Mouse (Mus musculus): Measurements from ENCODE around the gene Tnpo2.
"Not testable (repeated sequence)": the region's sequence is repeated elsewhere in the genome, so short reads cannot be mapped to it uniquely, and the experiment has no call there.

The Tnpo2 gene

GRCm38 (mm10) chr8:85073041-85073612 lies 36.4 kb downstream of the Tnpo2 start:
- DNase-seq (ENCODE audit: low read depth), result no peak

- no peak for DNase-seq (ENCODE audit: low read depth)
Observed at GRCm38 (mm10) chr8:85074167-85074566, 37.5 kb downstream of the Tnpo2 start.

- no peak for DNase-seq (ENCODE audit: low read depth)
Observed at GRCm38 (mm10) chr8:85074617-85075016, 37.9 kb downstream of the Tnpo2 start.

GRCm38 (mm10) chr8:85076001-85076400 lies 39.3 kb downstream of the Tnpo2 start:
- no peak for DNase-seq (ENCODE audit: low read depth)

GRCm38 (mm10) chr8:85076993-85077392 lies 40.3 kb downstream of the Tnpo2 start:
- DNase-seq (ENCODE audit: low read depth), result peak; percentile 75

- no peak for DNase-seq (ENCODE audit: low read depth)
Observed at GRCm38 (mm10) chr8:85080214-85080531, 43.5 kb downstream of the Tnpo2 start.

GRCm38 (mm10) chr8:85080532-85081215 lies 44.0 kb downstream of the Tnpo2 start, which contains the start of gene Wdr83os:
Wdr83os (plus strand) TSS chr8:85080740.
- peak; percentile 68 for DNase-seq (ENCODE audit: low read depth)

GRCm38 (mm10) chr8:85081216-85081555 lies 44.5 kb downstream of the Tnpo2 start, which contains the start of gene Wdr83:
Wdr83 (minus strand) TSS chr8:85081306.
- peak; percentile 82 for DNase-seq (ENCODE audit: low read depth)

GRCm38 (mm10) chr8:85082169-85082568 lies 45.5 kb downstream of the Tnpo2 start:
- DNase-seq (ENCODE audit: low read depth), result not testable (repeated sequence)

- peak; percentile 88 for DNase-seq (ENCODE audit: low read depth)
Observed at GRCm38 (mm10) chr8:85083108-85083813, 46.5 kb downstream of the Tnpo2 start, which contains the start of gene Man2b1. Man2b1 (plus strand) TSS chr8:85083270.

- DNase-seq (ENCODE audit: low read depth), result no peak
Observed at GRCm38 (mm10) chr8:85084633-85085032, 47.9 kb downstream of the Tnpo2 start.

- no peak for DNase-seq (ENCODE audit: low read depth)
Observed at GRCm38 (mm10) chr8:85086238-85086637, 49.5 kb downstream of the Tnpo2 start.

GRCm38 (mm10) chr8:85088771-85089170 lies 52.1 kb downstream of the Tnpo2 start:
- DNase-seq (ENCODE audit: low read depth), result no peak

- no peak for DNase-seq (ENCODE audit: low read depth)
Observed at GRCm38 (mm10) chr8:85090856-85091255, 54.1 kb downstream of the Tnpo2 start.

GRCm38 (mm10) chr8:85091526-85092090 lies 54.9 kb downstream of the Tnpo2 start:
- DNase-seq (ENCODE audit: low read depth), result no peak

- DNase-seq (ENCODE audit: low read depth), result no peak
Observed at GRCm38 (mm10) chr8:85095051-85095450, 58.3 kb downstream of the Tnpo2 start.

- DNase-seq (ENCODE audit: low read depth), result no peak
Observed at GRCm38 (mm10) chr8:85095566-85095965, 58.9 kb downstream of the Tnpo2 start.

- DNase-seq (ENCODE audit: low read depth), result no peak
Observed at GRCm38 (mm10) chr8:85096196-85096595, 59.5 kb downstream of the Tnpo2 start.

- no peak for DNase-seq (ENCODE audit: low read depth)
Observed at GRCm38 (mm10) chr8:85096850-85097249, 60.1 kb downstream of the Tnpo2 start.

- no peak for DNase-seq (ENCODE audit: low read depth)
Observed at GRCm38 (mm10) chr8:85100076-85100665, 63.5 kb downstream of the Tnpo2 start.

All from c-Kit-positive CD71-negative TER-119-negative erythroid progenitor cells, embryonic 14.5 days (primary cell).